Mouse (Mus musculus) midbrain, embryonic 13.5 days (tissue): ENCODE data around the gene Spc25. TPM values are rescaled to one million over a fixed set of nuclear protein-coding genes. Genes with fewer than 3 reads are reported as not detected.

Experiments used
- ATAC-seq: fragments of 200-750 bp; cut with Nextera tagmentation; 2 replicates; pipeline ENCODE4 v1.8.0; 2017; ENCODE audit warnings: mild to moderate bottlenecking, moderate TSS enrichment, moderate library complexity
- H3K27ac ChIP-seq: fragments of 300-500 bp; sonication (generic); 2 replicates; pipeline ENCODE4 v1.5.1; 2015; ENCODE audit warnings: inconsistent platforms, mild to moderate bottlenecking, moderate library complexity
- H3K27me3 ChIP-seq: fragments of 300-500 bp; sonication (generic); 2 replicates; pipeline ENCODE4 v1.6.1; 2015; ENCODE audit warnings: mild to moderate bottlenecking, inconsistent platforms
- H3K36me3 ChIP-seq: fragments of 300-500 bp; sonication (generic); 2 replicates; pipeline ENCODE4 v1.6.1; 2015; ENCODE audit warnings: mild to moderate bottlenecking, inconsistent platforms
- H3K4me1 ChIP-seq: fragments of 300-500 bp; sonication (generic); replicated peaks from 2 replicates; pipeline ENCODE4 v1.6.1; 2015; ENCODE audit warnings: inconsistent platforms
- H3K4me2 ChIP-seq: fragments of 300-500 bp; sonication (generic); replicated peaks from 2 replicates; pipeline ENCODE4 v1.6.1; 2015; ENCODE audit warnings: moderate library complexity, mild to moderate bottlenecking, inconsistent platforms
- H3K4me3 ChIP-seq: fragments of 300-500 bp; sonication (generic); replicated peaks from 2 replicates; pipeline ENCODE4 v1.5.1; 2015; ENCODE audit warnings: mild to moderate bottlenecking, inconsistent platforms
- H3K9ac ChIP-seq: fragments of 300-500 bp; sonication (generic); replicated peaks from 2 replicates; pipeline ENCODE4 v1.6.1; 2015; ENCODE audit warnings: mild to moderate bottlenecking, inconsistent platforms
- H3K9me3 ChIP-seq: fragments of 300-500 bp; sonication (generic); 2 replicates; pipeline ENCODE4 v1.6.1; 2016; ENCODE audit warnings: mild to moderate bottlenecking, inconsistent platforms
- WGBS: fragments of 180-500 bp; shearing (Covaris S2); methylation state at CpG from one replicate; pipeline ENCODE4 v1.1.7; 2015; 5-methylcytosine and 5-hydroxymethylcytosine counted together
- polyA plus RNA-seq: library from polyadenylated mRNA; unstranded; fragments of >200 nt; fragmentation: Nextera tagmentation; extraction: Ambion mirVana; gene quantifications from 2 replicates; pipeline ENCODE4 v1.2.1, GENCODE M21; 2015

The Spc25 gene
- polyA plus RNA-seq, 1 experiment from 2014 or later: 88.3 TPM

- Histone ChIP-seq H3K4me1 (no peaks in the 10 kb centered on the region), H3K27ac (no peak overlapping the region), H3K4me3 (no peak overlapping the region), H3K4me2 (no peak overlapping the region), H3K36me3 (no peaks in the 10 kb centered on the region), H3K9me3 (no peaks in the 10 kb centered on the region), H3K27me3 (no peaks in the 10 kb centered on the region), H3K9ac (no peak overlapping the region)
- whole genome bisulfite sequencing: 26% methylated on average over 5 of the region's 5 CpGs
- ATAC-seq: no peak
Measured at GRCm38 (mm10) chr2:69221868-69222416, 15.9 kb upstream of the Spc25 start.

- ATAC-seq: no peak
- WGBS: 83% methylated on average over 7 of the region's 7 CpGs
Measured at GRCm38 (mm10) chr2:69215242-69215641, 9.2 kb upstream of the Spc25 start.

GRCm38 (mm10) chr2:69212652-69213051 is 6.7 kb upstream of the Spc25 start:
- H3K27me3 ChIP-seq: no peaks in the 10 kb centered on the region
- no peaks in the 10 kb centered on the region for H3K4me1 ChIP-seq
- H3K27ac ChIP-seq: no peak overlapping the region
- ATAC-seq: no peak
- no peak overlapping the region for H3K9ac ChIP-seq
- H3K4me2 ChIP-seq: no peak overlapping the region
- no peak overlapping the region for H3K4me3 ChIP-seq
- WGBS: 66% methylated on average over 10 of the region's 10 CpGs
- no peaks in the 10 kb centered on the region for H3K9me3 ChIP-seq
- no peaks in the 10 kb centered on the region for H3K36me3 ChIP-seq

More at GRCm38 (mm10) chr2:69215242-69215641, 9.2 kb upstream of the Spc25 start:
- no peaks in the 10 kb centered on the region for H3K9me3 ChIP-seq
- H3K4me3 ChIP-seq: no peak overlapping the region
- H3K36me3 ChIP-seq: no peaks in the 10 kb centered on the region
- no peaks in the 10 kb centered on the region for H3K4me1 ChIP-seq
- no peak overlapping the region for H3K27ac ChIP-seq
- H3K27me3 ChIP-seq: no peaks in the 10 kb centered on the region
- no peak overlapping the region for H3K4me2 ChIP-seq
- no peak overlapping the region for H3K9ac ChIP-seq

GRCm38 (mm10) chr2:69210773-69211172 is 4.8 kb upstream of the Spc25 start, which contains the start of gene G6pc2:
Gene G6pc2 (plus strand): TSS chr2:69211073.
- no peak within 1 kb of the TSS for H3K27ac ChIP-seq
- peaks cover under 1% of the 10 kb centered on the region for H3K4me1 ChIP-seq
- WGBS: 86% methylated on average over 7 of the region's 7 CpGs
- H3K9ac ChIP-seq: no peak within 1 kb of the TSS
- no peaks in the 10 kb centered on the region for H3K9me3 ChIP-seq
- no peak within 1 kb of the TSS for H3K4me2 ChIP-seq
- ATAC-seq: no peak
- no peak within 1 kb of the TSS for H3K4me3 ChIP-seq
- no peaks in the 10 kb centered on the region for H3K36me3 ChIP-seq
- no peaks in the 10 kb centered on the region for H3K27me3 ChIP-seq

- Histone ChIP-seq H3K27me3 (no peaks in the 10 kb centered on the region), H3K4me1 (peaks cover 11% of the 10 kb centered on the region), H3K9me3 (no peaks in the 10 kb centered on the region), H3K36me3 (no peaks in the 10 kb centered on the region), H3K27ac (no peak overlapping the region), H3K4me3 (no peak overlapping the region), H3K9ac (no peak overlapping the region), H3K4me2 (no peak overlapping the region)
- 91% methylated on average over 3 of the region's 3 CpGs for WGBS
- no peak for ATAC-seq
Measured at GRCm38 (mm10) chr2:69209684-69210083, 3.7 kb upstream of the Spc25 start.

GRCm38 (mm10) chr2:69206523-69206922 is 529 bp upstream of the Spc25 start:
- peaks cover 14% of the 10 kb centered on the region for H3K4me1 ChIP-seq
- no peaks in the 10 kb centered on the region for H3K27me3 ChIP-seq
- H3K4me2 ChIP-seq: no peak overlapping the region
- H3K36me3 ChIP-seq: peaks cover 4% of the 10 kb centered on the region; the same call in 1 of the 2 replicates
- no peaks in the 10 kb centered on the region for H3K9me3 ChIP-seq
- H3K9ac ChIP-seq: no peak overlapping the region
- 29% methylated on average over 7 of the region's 7 CpGs for WGBS
- no peak overlapping the region for H3K27ac ChIP-seq
- 0 out of 2 replicates have a peak, but pooled peaks have one; percentile 13 for ATAC-seq
- H3K4me3 ChIP-seq: no peak overlapping the region

GRCm38 (mm10) chr2:69205185-69205584 is 809 bp downstream of the Spc25 start:
- H3K27ac ChIP-seq: no peak overlapping the region
- no peak for ATAC-seq
- peaks cover 14% of the 10 kb centered on the region for H3K4me1 ChIP-seq
- peak overlapping the region; percentile 70 for H3K9ac ChIP-seq
- H3K36me3 ChIP-seq: peaks cover 12% of the 10 kb centered on the region; the same call in 1 of the 2 replicates
- WGBS: 20% methylated on average over 6 of the region's 6 CpGs
- H3K27me3 ChIP-seq: no peaks in the 10 kb centered on the region
- peak overlapping the region; percentile 91 for H3K4me2 ChIP-seq
- peak overlapping the region; percentile 81 for H3K4me3 ChIP-seq
- no peaks in the 10 kb centered on the region for H3K9me3 ChIP-seq

GRCm38 (mm10) chr2:69193555-69193954 is 12.4 kb downstream of the Spc25 start:
- H3K27ac ChIP-seq: no peak overlapping the region
- no peak overlapping the region for H3K4me3 ChIP-seq
- H3K4me1 ChIP-seq: no peaks in the 10 kb centered on the region
- no peak overlapping the region for H3K9ac ChIP-seq
- H3K27me3 ChIP-seq: no peaks in the 10 kb centered on the region
- 94% methylated on average over 5 of the region's 5 CpGs for WGBS
- peaks cover 15% of the 10 kb centered on the region for H3K36me3 ChIP-seq
- H3K9me3 ChIP-seq: no peaks in the 10 kb centered on the region
- H3K4me2 ChIP-seq: no peak overlapping the region
- ATAC-seq: no peak

- 93% methylated on average over 5 of the region's 5 CpGs for WGBS
- no peaks in the 10 kb centered on the region for H3K9me3 ChIP-seq
- ATAC-seq: no peak
- no peak overlapping the region for H3K27ac ChIP-seq
- H3K4me2 ChIP-seq: no peak overlapping the region
- no peak overlapping the region for H3K4me3 ChIP-seq
- no peaks in the 10 kb centered on the region for H3K4me1 ChIP-seq
- H3K9ac ChIP-seq: no peak overlapping the region
- peaks cover 15% of the 10 kb centered on the region for H3K36me3 ChIP-seq
- H3K27me3 ChIP-seq: no peaks in the 10 kb centered on the region
Measured at GRCm38 (mm10) chr2:69191059-69191458, 14.9 kb downstream of the Spc25 start.

GRCm38 (mm10) chr2:69189222-69189621 is 16.8 kb downstream of the Spc25 start:
- WGBS: 62% methylated on average over 4 of the region's 4 CpGs
- no peaks in the 10 kb centered on the region for H3K27me3 ChIP-seq
- no peak overlapping the region for H3K4me3 ChIP-seq
- no peaks in the 10 kb centered on the region for H3K4me1 ChIP-seq
- H3K9me3 ChIP-seq: no peaks in the 10 kb centered on the region
- no peak for ATAC-seq
- peaks cover 12% of the 10 kb centered on the region for H3K36me3 ChIP-seq
- no peak overlapping the region for H3K9ac ChIP-seq
- H3K27ac ChIP-seq: no peak overlapping the region
- H3K4me2 ChIP-seq: no peak overlapping the region

- H3K9me3 ChIP-seq: no peaks in the 10 kb centered on the region
- H3K4me3 ChIP-seq: no peak overlapping the region
- ATAC-seq: no peak
- no peaks in the 10 kb centered on the region for H3K4me1 ChIP-seq
- no peaks in the 10 kb centered on the region for H3K27me3 ChIP-seq
- 94% methylated on average over 6 of the region's 6 CpGs for WGBS
- no peak overlapping the region for H3K9ac ChIP-seq
- H3K4me2 ChIP-seq: no peak overlapping the region
- no peak overlapping the region for H3K27ac ChIP-seq
- H3K36me3 ChIP-seq: peaks cover 8% of the 10 kb centered on the region
Measured at GRCm38 (mm10) chr2:69188732-69189131, 17.3 kb downstream of the Spc25 start.

GRCm38 (mm10) chr2:69187990-69188389 is 18.0 kb downstream of the Spc25 start:
- Histone ChIP-seq H3K4me2 (no peak overlapping the region), H3K36me3 (0 out of 2 replicates have a peak, but pooled peaks cover 2% of the 10 kb centered on the region), H3K9ac (no peak overlapping the region), H3K4me3 (no peak overlapping the region), H3K27ac (no peak overlapping the region), H3K4me1 (no peaks in the 10 kb centered on the region), H3K9me3 (no peaks in the 10 kb centered on the region), H3K27me3 (no peaks in the 10 kb centered on the region)
- WGBS: 91% methylated on average over 2 of the region's 2 CpGs
- peak; percentile 24; the same call in 1 of the 2 replicates for ATAC-seq

- no peak overlapping the region for H3K4me3 ChIP-seq
- no peak for ATAC-seq
- H3K4me2 ChIP-seq: no peak overlapping the region
Measured at GRCm38 (mm10) chr2:69179721-69180120, 26.3 kb downstream of the Spc25 start.

More at GRCm38 (mm10) chr2:69179721-69180120, 26.3 kb downstream of the Spc25 start:
- 98% methylated on average over 4 of the region's 4 CpGs for WGBS
- no peaks in the 10 kb centered on the region for H3K9me3 ChIP-seq
- no peaks in the 10 kb centered on the region for H3K36me3 ChIP-seq
- no peak overlapping the region for H3K9ac ChIP-seq
- no peaks in the 10 kb centered on the region for H3K4me1 ChIP-seq
- no peaks in the 10 kb centered on the region for H3K27me3 ChIP-seq
- no peak overlapping the region for H3K27ac ChIP-seq
